Mouse (Mus musculus): ENCODE results near the gene Rpl14. TPM values are rescaled to one million over a fixed set of nuclear protein-coding genes. Genes with fewer than 3 reads are reported as not detected.

Gene Rpl14
- polyA plus RNA-seq, 1 experiment from 2014 or later, result 834 TPM

GRCm38 (mm10) chr9:120577133-120577651 is 5.9 kb downstream of the Rpl14 start:
- Histone ChIP-seq H3K27ac (replicated peaks) (peak overlapping the region; percentile 90), H3K4me1 (peaks cover 44% of the 10 kb centered on the region), H3K4me3 (peak overlapping the region; percentile 84), H3K36me3 (replicated peaks) (peaks cover 42% of the 10 kb centered on the region), H3K9me3 (no peaks in the 10 kb centered on the region), H3K27me3 (replicated peaks; ENCODE audit: low read depth, poor library complexity, severe bottlenecking) (no peaks in the 10 kb centered on the region)
- peak; percentile 96 for DNase-seq (ENCODE audit: low spot score)
- WGBS, result under 1% methylated on average over 43 of the region's 43 CpGs

GRCm38 (mm10) chr9:120577706-120578405 is 6.6 kb downstream of the Rpl14 start:
- H3K36me3 ChIP-seq (replicated peaks), result peaks cover 36% of the 10 kb centered on the region
- WGBS, result 58% methylated on average over 12 of the region's 12 CpGs
- H3K9me3 ChIP-seq, result no peaks in the 10 kb centered on the region
- H3K27ac ChIP-seq (replicated peaks), result peak overlapping the region; percentile 90
- H3K4me1 ChIP-seq, result peaks cover 44% of the 10 kb centered on the region
- H3K4me3 ChIP-seq, result peak overlapping the region; percentile 84
- no peak for DNase-seq (ENCODE audit: low spot score)
- H3K27me3 ChIP-seq (replicated peaks; ENCODE audit: low read depth, poor library complexity, severe bottlenecking), result no peaks in the 10 kb centered on the region

DNA sequence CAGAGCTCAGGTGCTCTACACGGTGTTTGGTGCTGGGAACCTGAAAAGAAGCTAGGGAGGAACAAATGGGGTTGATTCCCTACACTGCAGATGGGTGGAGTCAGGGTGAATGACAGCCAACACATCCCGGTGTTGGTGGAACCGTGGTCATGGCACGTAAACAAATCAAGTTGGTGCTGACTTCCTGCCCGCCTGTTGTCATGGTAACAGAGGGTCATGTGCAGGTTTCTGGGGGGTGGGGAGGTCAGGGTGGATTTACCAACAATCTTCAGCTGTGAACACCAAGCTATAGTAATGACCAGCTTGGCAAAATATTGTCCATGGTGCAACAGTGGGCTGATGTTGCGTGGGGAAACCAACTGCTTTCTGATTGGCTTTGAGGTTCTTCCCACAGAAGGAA is 7.5 kb downstream of the Rpl14 start:
- Histone ChIP-seq H3K9me3 (no peaks in the 10 kb centered on the region), H3K36me3 (replicated peaks) (peaks cover 27% of the 10 kb centered on the region), H3K4me1 (peaks cover 44% of the 10 kb centered on the region), H3K27ac (replicated peaks) (no peak overlapping the region), H3K4me3 (no peak overlapping the region), H3K27me3 (replicated peaks; ENCODE audit: low read depth, poor library complexity, severe bottlenecking) (no peaks in the 10 kb centered on the region)
- no peak for DNase-seq (ENCODE audit: low spot score)
- WGBS, result 65% methylated on average over 6 of the region's 6 CpGs

DNA sequence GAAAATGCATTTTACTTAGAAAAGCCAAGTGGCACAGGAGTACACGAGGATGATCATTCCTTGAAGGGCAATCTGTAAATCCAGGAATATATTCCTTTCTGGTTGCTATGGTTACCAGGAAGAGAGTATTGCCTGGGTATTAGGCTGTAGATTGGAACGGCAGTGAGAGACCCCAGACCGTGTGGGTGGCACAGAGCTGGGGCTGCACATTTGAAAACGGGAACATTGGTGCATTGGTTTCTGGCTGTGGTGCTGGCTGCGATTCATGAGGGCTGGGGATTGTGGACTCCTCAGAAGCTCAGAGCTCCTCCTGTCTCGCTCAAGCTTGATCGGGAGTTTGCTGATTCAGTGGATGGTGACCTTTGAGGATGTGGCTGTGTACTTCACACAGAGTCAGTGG is 8.6 kb downstream of the Rpl14 start:
- Histone ChIP-seq H3K9me3 (no peaks in the 10 kb centered on the region), H3K27me3 (replicated peaks; ENCODE audit: low read depth, poor library complexity, severe bottlenecking) (no peaks in the 10 kb centered on the region), H3K4me1 (peaks cover 44% of the 10 kb centered on the region), H3K27ac (replicated peaks) (no peak overlapping the region), H3K36me3 (replicated peaks) (peaks cover 16% of the 10 kb centered on the region), H3K4me3 (no peak overlapping the region)
- WGBS, result 86% methylated on average over 7 of the region's 7 CpGs
- no peak for DNase-seq (ENCODE audit: low spot score)

- H3K27ac ChIP-seq (replicated peaks), result peak overlapping the region; percentile 86
- H3K4me1 ChIP-seq, result peaks cover 36% of the 10 kb centered on the region
- peak overlapping the region; percentile 60 for H3K4me3 ChIP-seq
- no peaks in the 10 kb centered on the region for H3K36me3 ChIP-seq (replicated peaks)
- WGBS, result 17% methylated on average over 21 of the region's 21 CpGs
- H3K27me3 ChIP-seq (replicated peaks; ENCODE audit: low read depth, poor library complexity, severe bottlenecking), result no peaks in the 10 kb centered on the region
- DNase-seq (ENCODE audit: low spot score), result peak; percentile 84
- no peaks in the 10 kb centered on the region for H3K9me3 ChIP-seq
Measured at GRCm38 (mm10) chr9:120581941-120582618, 10.8 kb downstream of the Rpl14 start.

- Histone ChIP-seq H3K4me1 (peaks cover 31% of the 10 kb centered on the region), H3K36me3 (replicated peaks) (no peaks in the 10 kb centered on the region), H3K27me3 (replicated peaks; ENCODE audit: low read depth, poor library complexity, severe bottlenecking) (no peaks in the 10 kb centered on the region), H3K4me3 (peak overlapping the region; percentile 60), H3K9me3 (no peaks in the 10 kb centered on the region), H3K27ac (replicated peaks) (peak overlapping the region; percentile 86)
- WGBS, result 13% methylated on average over 28 of the region's 28 CpGs
- DNase-seq (ENCODE audit: low spot score), result peak; percentile 83
Measured at GRCm38 (mm10) chr9:120582619-120583308, 11.5 kb downstream of the Rpl14 start.

DNA sequence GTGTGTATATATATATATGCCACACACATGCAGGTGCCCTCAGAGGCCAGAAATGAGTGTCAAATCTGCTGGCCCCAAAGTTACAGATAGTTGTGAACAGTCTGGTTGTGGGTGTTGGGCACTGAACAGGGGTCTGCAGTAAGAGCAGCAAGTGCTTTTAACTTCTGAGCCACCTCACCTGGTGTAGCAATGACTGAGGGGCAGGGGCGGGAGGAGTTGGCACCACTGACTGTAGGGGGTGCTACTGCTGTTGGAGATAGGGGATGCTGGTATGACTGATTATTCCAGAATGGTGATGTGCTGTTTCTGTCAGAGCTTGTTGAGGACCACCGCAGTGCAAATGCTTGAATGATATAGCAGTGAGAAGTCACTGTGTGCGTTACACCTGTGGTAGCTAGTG is 12.1 kb downstream of the Rpl14 start:
- Histone ChIP-seq H3K27ac (replicated peaks) (no peak overlapping the region), H3K4me1 (peaks cover 26% of the 10 kb centered on the region), H3K36me3 (replicated peaks) (no peaks in the 10 kb centered on the region), H3K4me3 (no peak overlapping the region; the same call in 1 of the 2 replicates), H3K9me3 (no peaks in the 10 kb centered on the region), H3K27me3 (replicated peaks; ENCODE audit: low read depth, poor library complexity, severe bottlenecking) (no peaks in the 10 kb centered on the region)
- DNase-seq (ENCODE audit: low spot score), result no peak
- WGBS, result 78% methylated on average over 3 of the region's 3 CpGs

DNA sequence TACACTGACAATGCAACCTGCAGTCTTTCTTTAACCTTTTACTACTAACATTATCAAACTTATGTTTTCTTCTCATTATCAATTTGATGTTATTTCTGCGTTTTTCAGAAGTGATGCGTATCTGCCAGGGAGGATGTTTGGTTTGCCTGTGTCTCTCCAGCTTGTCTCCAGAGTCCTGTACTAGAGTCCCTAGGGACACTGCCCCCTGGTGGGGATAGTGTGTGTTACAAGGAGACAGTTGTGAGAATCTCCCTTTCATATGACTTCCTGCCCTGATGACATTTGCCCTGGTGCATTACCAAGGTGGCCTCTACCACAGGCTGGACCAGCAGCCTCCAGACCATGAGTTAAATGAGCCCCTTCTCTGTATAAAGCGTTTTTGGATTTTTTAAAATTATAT is 15.3 kb downstream of the Rpl14 start:
- H3K36me3 ChIP-seq (replicated peaks), result no peaks in the 10 kb centered on the region
- 20% methylated on average over 3 of the region's 3 CpGs for WGBS
- peaks cover 18% of the 10 kb centered on the region for H3K4me1 ChIP-seq

GRCm38 (mm10) chr9:120591490-120591889 is 20.2 kb downstream of the Rpl14 start:
- Histone ChIP-seq H3K4me3 (no peak overlapping the region), H3K27me3 (replicated peaks; ENCODE audit: low read depth, poor library complexity, severe bottlenecking) (no peaks in the 10 kb centered on the region), H3K36me3 (replicated peaks) (no peaks in the 10 kb centered on the region), H3K4me1 (peaks cover 3% of the 10 kb centered on the region; the same call in 1 of the 2 replicates), H3K27ac (replicated peaks) (no peak overlapping the region), H3K9me3 (no peaks in the 10 kb centered on the region)
- peak; percentile 87 for DNase-seq (ENCODE audit: low spot score)
- WGBS, result 5% methylated on average over 9 of the region's 9 CpGs

More for the DNA sequence above, 15.3 kb downstream of the Rpl14 start:
- no peak overlapping the region for H3K27ac ChIP-seq (replicated peaks)
- DNase-seq (ENCODE audit: low spot score), result peak; percentile 83
- no peak overlapping the region for H3K4me3 ChIP-seq
- no peaks in the 10 kb centered on the region for H3K9me3 ChIP-seq
- no peaks in the 10 kb centered on the region for H3K27me3 ChIP-seq (replicated peaks; ENCODE audit: low read depth, poor library complexity, severe bottlenecking)

GRCm38 (mm10) chr9:120593383-120594101 is 22.3 kb downstream of the Rpl14 start:
- Histone ChIP-seq H3K4me3 (no peak overlapping the region), H3K4me1 (peaks cover 3% of the 10 kb centered on the region; the same call in 1 of the 2 replicates), H3K36me3 (replicated peaks) (no peaks in the 10 kb centered on the region), H3K27ac (replicated peaks) (no peak overlapping the region), H3K27me3 (replicated peaks; ENCODE audit: low read depth, poor library complexity, severe bottlenecking) (no peaks in the 10 kb centered on the region), H3K9me3 (no peaks in the 10 kb centered on the region)
- DNase-seq (ENCODE audit: low spot score), result no peak
- 53% methylated on average over 9 of the region's 9 CpGs for WGBS

- Histone ChIP-seq H3K36me3 (replicated peaks) (no peaks in the 10 kb centered on the region), H3K9me3 (no peaks in the 10 kb centered on the region), H3K27ac (replicated peaks) (no peak overlapping the region), H3K27me3 (replicated peaks; ENCODE audit: low read depth, poor library complexity, severe bottlenecking) (no peaks in the 10 kb centered on the region), H3K4me1 (peaks cover 3% of the 10 kb centered on the region; the same call in 1 of the 2 replicates), H3K4me3 (no peak overlapping the region)
- no peak for DNase-seq (ENCODE audit: low spot score)
- WGBS, result 64% methylated on average over 6 of the region's 6 CpGs
Measured at GRCm38 (mm10) chr9:120594839-120595238, 23.6 kb downstream of the Rpl14 start.

DNA sequence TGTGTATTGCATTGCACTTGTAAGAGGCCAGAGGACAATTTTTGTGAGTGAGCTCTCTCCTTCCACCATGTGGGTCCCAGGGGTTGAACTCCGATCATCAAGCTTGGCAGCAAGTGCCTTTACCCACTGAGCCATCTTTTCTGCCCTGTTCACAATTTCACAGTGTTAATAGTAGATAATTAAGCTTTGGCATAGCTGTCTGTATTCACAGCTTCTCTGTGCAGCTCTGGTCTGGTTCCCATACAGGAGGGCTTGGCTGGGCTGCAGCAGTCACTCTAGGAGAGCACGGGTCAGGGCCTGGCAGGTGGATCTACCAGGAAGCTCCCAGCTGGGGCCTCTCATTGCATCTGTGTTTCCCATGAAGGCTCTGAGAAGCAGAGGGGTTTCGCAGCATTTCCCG is 24.1 kb downstream of the Rpl14 start:
- DNase-seq (ENCODE audit: low spot score), result no peak
- no peaks in the 10 kb centered on the region for H3K36me3 ChIP-seq (replicated peaks)
- 75% methylated on average over 4 of the region's 4 CpGs for WGBS
- H3K27ac ChIP-seq (replicated peaks), result no peak overlapping the region
- H3K4me3 ChIP-seq, result no peak overlapping the region
- H3K9me3 ChIP-seq, result no peaks in the 10 kb centered on the region
- peaks cover 3% of the 10 kb centered on the region; the same call in 1 of the 2 replicates for H3K4me1 ChIP-seq
- no peaks in the 10 kb centered on the region for H3K27me3 ChIP-seq (replicated peaks; ENCODE audit: low read depth, poor library complexity, severe bottlenecking)

Data from embryonic facial prominence, embryonic 10.5 days (tissue).